Mouse (Mus musculus): ENCODE data around the gene Fxyd7.

Gene Fxyd7

GRCm38 (mm10) chr7:31076492-31076891 is 25.2 kb upstream of the Fxyd7 start, which contains the start of gene Fxyd3:
Gene Fxyd3, minus strand, starts transcription at chr7:31076704.
- DNase-seq (ENCODE audit: low spot score): no peak

- no peak for DNase-seq (ENCODE audit: low spot score)
These were observed 23.4 kb upstream of the Fxyd7 start for GRCm38 (mm10) chr7:31074713-31075069.

DNA sequence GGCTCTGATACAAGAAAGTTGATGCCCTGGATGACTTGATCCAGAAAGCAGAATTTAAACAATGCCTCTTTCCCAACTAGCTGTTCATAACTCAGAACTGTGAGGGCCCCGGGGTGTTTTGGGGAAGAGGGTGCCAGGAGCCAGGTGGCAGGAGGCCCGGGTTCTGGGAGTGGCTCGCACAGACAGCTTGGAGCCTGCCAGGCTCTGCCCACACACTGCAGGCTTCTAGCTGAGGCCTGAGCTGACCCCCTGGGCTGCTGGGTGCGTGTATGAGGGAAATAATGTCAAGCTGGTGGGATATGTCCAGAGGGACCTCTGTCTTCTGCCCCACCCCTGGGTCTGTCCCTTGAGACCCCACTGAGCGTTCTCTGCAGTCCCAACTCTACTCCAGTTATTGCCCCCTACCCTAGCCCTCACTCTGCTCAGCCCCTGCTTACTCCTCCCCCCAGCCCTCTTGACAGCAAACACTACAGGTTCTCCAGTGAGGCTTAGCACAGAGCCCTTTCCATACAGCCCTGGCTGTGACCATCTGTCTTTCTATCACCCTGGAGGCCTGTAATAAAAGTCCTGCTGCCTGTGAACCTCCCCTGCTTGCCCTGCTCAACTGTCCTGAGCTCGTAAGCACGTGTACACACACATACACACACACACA is 22.9 kb upstream of the Fxyd7 start:
- no peak for DNase-seq (ENCODE audit: low spot score)

GRCm38 (mm10) chr7:31073546-31073945 is 22.3 kb upstream of the Fxyd7 start:
- DNase-seq (ENCODE audit: low spot score): no peak

GRCm38 (mm10) chr7:31072326-31072725 is 21.1 kb upstream of the Fxyd7 start:
- DNase-seq (ENCODE audit: low spot score): no peak

GRCm38 (mm10) chr7:31070324-31070723 is 19.1 kb upstream of the Fxyd7 start:
- DNase-seq (ENCODE audit: low spot score): no peak

DNA sequence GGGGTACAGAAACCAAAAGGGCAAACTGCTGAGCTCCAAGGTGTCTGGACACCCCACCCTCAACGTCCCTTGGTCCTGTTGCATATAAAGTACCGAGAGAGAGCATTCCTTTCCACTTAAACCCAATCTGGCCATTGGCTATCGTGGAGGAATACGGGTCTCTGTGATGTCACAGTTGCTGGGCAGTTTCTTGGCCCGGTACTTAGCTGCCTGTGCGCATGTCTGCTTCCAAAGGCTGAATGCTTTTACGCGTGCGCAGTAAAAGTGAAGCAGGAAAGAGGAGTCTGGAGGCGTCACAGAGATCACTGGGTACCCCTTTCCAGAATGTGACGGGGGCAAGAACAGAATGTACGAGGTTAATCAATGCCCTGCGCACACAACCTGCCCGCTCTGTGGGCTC is 18.2 kb upstream of the Fxyd7 start:
- no peak for DNase-seq (ENCODE audit: low spot score)

DNA sequence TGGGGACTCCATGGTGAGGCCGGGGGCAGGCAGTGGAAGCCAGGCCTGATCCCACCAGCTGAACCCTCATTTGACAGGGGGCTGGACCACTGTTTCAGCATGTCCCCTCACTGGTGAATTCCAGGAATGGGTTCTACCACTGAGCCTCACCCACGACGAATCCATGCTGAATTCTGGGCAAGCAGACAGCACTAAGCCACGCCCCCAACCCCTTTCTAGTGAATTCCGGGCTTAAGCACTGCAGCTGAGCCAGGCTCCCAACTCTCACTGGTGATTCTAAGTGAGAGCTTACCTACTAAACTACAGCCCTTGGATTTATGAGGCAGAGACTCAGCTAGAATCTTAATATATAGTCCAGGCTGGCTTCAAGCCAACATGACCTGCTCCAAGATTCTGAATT is 16.6 kb upstream of the Fxyd7 start:
- DNase-seq (ENCODE audit: low spot score): no peak

GRCm38 (mm10) chr7:31063074-31063560 is 11.8 kb upstream of the Fxyd7 start:
- no peak for DNase-seq (ENCODE audit: low spot score)

DNA sequence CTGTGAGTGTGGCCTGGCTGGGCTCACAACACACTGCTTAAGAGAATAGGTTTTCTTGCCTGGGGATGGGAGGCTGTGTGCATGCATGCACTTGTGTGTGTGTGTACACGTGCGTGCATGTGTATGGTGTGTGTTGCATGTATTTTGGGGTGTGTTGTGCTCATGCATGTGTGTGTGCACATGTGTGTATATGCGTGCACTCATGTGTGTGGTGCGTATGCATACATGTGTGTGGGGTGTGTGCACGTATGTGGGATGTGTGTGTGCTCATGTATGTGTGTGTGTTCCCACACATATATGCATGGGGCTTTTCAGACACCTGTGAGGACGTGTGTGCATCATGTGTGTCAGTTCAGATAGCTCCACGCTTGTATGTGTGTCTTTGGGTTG is 9.3 kb upstream of the Fxyd7 start:
- no peak for DNase-seq (ENCODE audit: low spot score)

GRCm38 (mm10) chr7:31059919-31060620 is 8.8 kb upstream of the Fxyd7 start:
- DNase-seq (ENCODE audit: low spot score): no peak

DNA sequence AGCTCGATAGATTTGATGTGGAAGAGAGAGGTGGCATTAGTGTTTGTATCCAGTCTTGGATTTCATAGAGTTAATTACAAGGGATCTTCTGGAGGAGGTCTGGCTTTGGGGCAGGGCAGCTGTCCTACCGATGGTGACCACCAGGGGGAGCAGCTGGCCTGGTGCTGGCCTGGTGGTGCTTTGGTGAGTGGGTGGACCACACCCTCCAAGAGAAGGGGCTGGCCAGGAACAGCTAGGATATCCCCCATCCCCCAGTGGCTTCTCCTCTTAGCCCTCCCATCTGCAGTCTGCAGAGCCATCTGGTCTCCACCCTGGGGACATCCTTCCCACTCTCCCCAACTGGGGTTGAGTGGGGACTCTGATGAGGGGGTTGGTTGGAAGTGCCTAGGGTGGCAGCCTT is 7.8 kb upstream of the Fxyd7 start, which contains the start of gene Lgi4:
TSS of gene Lgi4 (plus strand) at position 235 of the 400 bp plus-strand sequence.
- peak; percentile 69 for DNase-seq (ENCODE audit: low spot score)

DNA sequence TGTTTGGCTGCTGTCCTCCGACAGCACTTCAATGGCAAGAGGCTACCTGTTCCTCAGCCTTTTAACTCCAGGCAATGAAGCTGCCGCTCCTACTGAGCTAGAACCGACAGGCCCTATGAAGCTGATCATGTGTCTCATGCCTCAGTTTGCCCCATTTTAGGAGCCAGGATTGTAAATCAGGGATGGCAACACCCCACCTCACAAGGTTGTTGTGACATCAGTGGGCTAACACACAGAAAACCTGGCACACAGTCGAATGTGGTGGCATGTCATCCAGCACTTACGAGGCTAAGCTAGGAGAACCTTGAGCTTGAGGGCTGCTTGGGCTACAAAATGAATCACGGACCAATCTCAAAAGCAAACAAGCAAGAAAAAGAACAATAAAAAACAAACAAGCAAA is 6.9 kb upstream of the Fxyd7 start:
- no peak for DNase-seq (ENCODE audit: low spot score)

GRCm38 (mm10) chr7:31057730-31058129 is 6.5 kb upstream of the Fxyd7 start:
- DNase-seq (ENCODE audit: low spot score): no peak

DNA sequence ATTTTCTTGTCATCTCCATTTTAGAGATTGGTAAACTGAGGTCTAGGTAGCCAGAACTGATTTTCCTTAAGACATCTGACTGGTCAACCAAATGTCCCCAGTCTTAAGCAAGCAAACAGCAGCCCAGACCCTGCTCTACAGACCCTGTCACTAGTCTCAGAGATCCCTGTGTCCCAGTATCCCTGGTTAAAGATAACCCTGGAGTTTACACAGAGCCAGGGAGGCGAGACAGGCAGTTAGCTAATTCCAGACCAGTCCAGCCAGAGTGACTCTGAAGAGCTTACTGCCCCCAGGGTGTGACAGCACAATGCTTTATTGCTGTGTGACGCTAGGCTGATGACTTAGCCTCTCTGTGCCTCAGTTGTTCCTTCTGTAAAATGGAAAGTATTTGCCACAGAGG is 5.8 kb upstream of the Fxyd7 start, which contains the start of gene Fxyd1:
TSS of gene Fxyd1 (minus strand) at position 129 of the 400 bp plus-strand sequence.
- peak; percentile 75 for DNase-seq (ENCODE audit: low spot score)

DNA sequence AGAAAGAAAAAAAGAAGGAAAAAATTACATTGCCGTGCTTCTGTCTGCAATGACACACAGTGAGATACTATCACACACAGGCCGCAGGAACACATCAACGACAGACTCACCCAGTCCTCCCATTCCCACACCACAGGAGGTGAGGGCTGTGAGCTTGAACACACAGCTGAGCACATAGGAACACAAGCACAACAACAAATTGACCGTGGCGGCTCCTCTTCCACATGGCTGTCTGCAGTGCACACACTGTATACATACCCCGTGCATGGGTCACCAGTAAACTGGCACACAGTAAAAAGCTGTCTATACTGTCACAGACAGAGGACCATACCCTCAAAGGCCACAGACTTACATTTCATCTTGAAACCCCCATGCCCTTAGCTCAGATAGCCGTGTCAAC is 5.2 kb upstream of the Fxyd7 start:
- no peak for DNase-seq (ENCODE audit: low spot score)

DNA sequence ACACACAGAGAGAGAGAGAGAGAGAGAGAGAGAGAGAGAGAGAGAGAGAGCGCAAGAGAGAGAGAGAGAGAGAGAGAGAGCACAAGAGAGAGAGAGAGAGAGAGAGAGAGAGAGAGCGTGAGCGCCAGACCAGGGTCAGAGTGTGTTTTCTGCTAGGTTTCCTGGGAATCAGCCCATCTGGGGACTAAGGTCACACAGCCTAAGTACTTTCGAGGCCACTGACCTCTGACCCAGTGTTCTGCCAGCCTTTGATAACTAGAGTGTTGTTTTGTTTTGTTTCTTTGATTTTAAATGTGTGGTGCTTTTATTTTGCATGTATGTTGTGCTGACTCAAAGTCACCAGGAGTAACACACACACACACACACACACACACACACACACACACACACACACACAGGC is 4.6 kb upstream of the Fxyd7 start:
- DNase-seq (ENCODE audit: low spot score): peak; percentile 78

DNA sequence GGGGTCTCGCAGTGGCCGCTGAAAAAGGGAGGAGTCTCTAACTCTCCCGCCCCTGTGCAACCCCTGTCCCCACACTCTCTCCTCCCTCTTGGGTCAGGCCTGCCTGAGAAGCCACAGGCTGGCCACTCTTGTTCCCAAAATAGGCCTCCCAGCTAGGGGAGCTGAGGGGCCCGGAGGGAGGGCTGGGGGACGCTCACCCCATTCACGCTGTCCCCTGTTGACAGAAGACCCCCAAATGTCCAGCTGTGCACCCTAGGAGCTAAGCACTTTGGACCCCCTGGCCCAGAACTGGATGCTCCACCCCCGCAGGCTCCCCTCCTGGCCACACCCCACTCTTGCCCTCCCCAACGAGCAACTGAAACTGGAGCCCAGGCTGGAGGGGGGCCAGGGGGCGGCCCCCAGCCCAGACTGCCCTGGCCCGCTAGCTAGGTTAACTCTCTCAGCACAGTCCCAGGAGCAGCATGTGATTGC is 4.1 kb upstream of the Fxyd7 start:
- DNase-seq (ENCODE audit: low spot score): peak; percentile 74

- DNase-seq (ENCODE audit: low spot score): no peak
These were observed 3.5 kb upstream of the Fxyd7 start for GRCm38 (mm10) chr7:31054661-31055320.

DNA sequence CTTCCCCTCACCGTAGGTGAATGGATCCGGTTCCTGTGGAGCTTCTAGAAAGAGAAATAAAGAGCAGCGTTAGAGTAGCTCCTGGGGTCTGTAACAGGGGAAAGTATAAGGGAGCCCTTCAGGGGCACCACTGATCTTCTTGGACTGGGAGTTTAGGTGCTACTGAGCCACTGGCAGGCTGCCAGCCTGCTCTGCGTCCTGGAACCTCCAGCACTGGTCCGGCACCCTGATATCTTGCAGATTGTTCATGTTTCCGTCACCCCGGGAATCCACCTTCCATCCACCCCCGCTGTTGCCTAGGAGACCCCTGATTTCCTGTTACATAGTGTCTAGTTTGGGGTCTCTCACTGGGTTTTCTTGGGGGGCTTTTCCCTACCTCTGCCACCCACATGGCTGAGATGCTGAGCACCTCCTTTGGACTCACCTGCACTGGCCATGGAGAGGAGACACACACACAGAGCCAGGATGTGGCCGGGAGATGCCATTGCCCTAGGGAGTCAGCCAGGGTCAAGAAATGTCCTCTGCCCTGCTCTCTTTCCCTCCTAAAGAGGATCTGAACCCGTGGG is 2.7 kb upstream of the Fxyd7 start:
- no peak for DNase-seq (ENCODE audit: low spot score)

DNA sequence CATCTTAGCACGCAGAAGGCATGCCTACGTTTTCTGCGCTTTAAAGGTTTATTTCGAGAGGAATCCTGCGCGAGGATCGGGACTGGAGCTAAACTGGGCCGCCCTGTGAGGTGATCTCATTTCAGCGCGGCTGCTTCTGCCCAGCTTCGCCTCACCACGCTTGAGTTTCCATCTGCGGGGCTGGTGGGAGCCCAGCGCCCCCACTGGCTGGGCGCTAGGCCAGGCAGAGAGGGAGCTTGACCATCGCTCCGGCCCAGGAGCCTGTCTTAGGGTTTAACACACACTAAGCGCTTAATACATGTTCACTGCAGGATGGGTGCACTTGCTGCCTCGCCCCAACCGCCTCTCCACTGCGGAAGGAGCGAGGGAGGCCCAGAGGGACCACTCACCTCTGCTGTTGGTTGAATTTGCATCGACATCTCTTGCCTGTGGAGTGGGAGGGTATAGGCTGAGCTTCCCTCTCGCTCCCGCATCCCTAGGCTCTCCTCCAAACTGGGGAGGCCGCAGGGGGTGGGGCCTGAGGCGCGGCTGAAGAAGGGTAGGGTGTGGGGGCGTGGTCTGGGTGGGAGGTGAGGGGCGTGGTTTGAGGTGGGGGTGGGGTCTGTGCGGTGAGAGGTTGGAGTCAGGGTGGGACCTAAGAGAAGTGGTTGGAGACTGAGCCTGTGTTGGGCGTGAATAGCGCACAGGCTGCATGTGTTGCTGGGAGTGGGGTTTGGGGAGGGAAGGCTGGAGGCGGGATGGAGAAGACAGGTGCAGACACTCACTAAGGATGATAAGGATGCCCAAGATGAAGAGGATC is 1.6 kb upstream of the Fxyd7 start:
- peak; percentile 22 for DNase-seq (ENCODE audit: low spot score)

GRCm38 (mm10) chr7:31052251-31052635 is 976 bp upstream of the Fxyd7 start:
- DNase-seq (ENCODE audit: low spot score): no peak
